Mouse (Mus musculus) heart, adult 2 months (tissue): Measurements from ENCODE around the gene Ubald1. TPM values are rescaled to one million over a fixed set of nuclear protein-coding genes. Genes with fewer than 3 reads are reported as not detected.

Experiments
- DNase-seq, 2 experiments: peaks; one replicate each; pipeline ENCODE4 v3.0.0; 2021
- H3K27ac ChIP-seq: fragments of 200-600 bp; 2 replicates; pipeline ENCODE4 v1.8.1; 2022
- H3K27me3 ChIP-seq: fragments of 200-500 bp; 2 replicates; pipeline ENCODE4 v1.6.1; 2012; ENCODE audit warnings: mild to moderate bottlenecking, low read length, inconsistent platforms, mixed read lengths; ENCODE audit not compliant: control insufficient read depth, insufficient read depth
- H3K36me3 ChIP-seq: fragments of 200-500 bp; 2 replicates; pipeline ENCODE4 v1.6.1; 2012; ENCODE audit warnings: low read length, inconsistent platforms; ENCODE audit not compliant: control insufficient read depth, insufficient read depth
- H3K4me1 ChIP-seq: fragments of 200-500 bp; 2 replicates; pipeline ENCODE4 v1.6.1; 2011; ENCODE audit warnings: low read length; ENCODE audit not compliant: control insufficient read depth, insufficient read depth
- H3K4me3 ChIP-seq: fragments of 200-600 bp; 2 replicates; pipeline ENCODE4 v1.8.1; 2022
- H3K79me2 ChIP-seq: fragments of 200-500 bp; replicated peaks from 2 replicates; pipeline ENCODE4 v1.6.1; 2012; ENCODE audit warnings: mild to moderate bottlenecking, inconsistent platforms, low read length, moderate library complexity, mixed read lengths; ENCODE audit not compliant: control insufficient read depth, insufficient read depth
- H3K9ac ChIP-seq: fragments of 200-500 bp; 2 replicates; pipeline ENCODE4 v1.6.1; 2012; ENCODE audit warnings: low read depth, mild to moderate bottlenecking, control low read depth, inconsistent platforms, low read length, mixed read lengths
- CTCF ChIP-seq: fragments of 200-600 bp; IDR thresholded peaks from 2 replicates; pipeline ENCODE4 v1.8.1; 2022; ENCODE audit warnings: antibody characterized with exemption, mild to moderate bottlenecking, moderate library complexity
- EP300 ChIP-seq: fragments of 200-500 bp; IDR thresholded peaks from 2 replicates; pipeline ENCODE4 v1.6.1; 2011; ENCODE audit warnings: low read depth, low read length, control low read depth; ENCODE audit not compliant: insufficient read depth
- POLR2A ChIP-seq: fragments of 200-500 bp; IDR thresholded peaks from 2 replicates; pipeline ENCODE4 v1.6.1; 2011; ENCODE audit warnings: mild to moderate bottlenecking, low read depth, low read length, control low read depth; ENCODE audit not compliant: insufficient read depth
- WGBS: fragments of 180-500 bp; shearing (Covaris S2); methylation state at CpG from one replicate; pipeline ENCODE4 v1.1.7; 2018; 5-methylcytosine and 5-hydroxymethylcytosine counted together
- intact Hi-C: fragments of 180-260 bp; cut with DNase I; formaldehyde crosslinking; loops from one replicate; pipeline ENCODE4 v1.15.1; 2025
- polyA plus RNA-seq: library from polyadenylated mRNA; depleted of rRNA; stranded (reverse); fragments of >200 nt; gene quantifications from 2 replicates; pipeline ENCODE4 v1.2.3, GENCODE M21; 2012
- total RNA-seq, 2 experiments: library from RNA; stranded (reverse); gene quantifications; 2 replicates each; pipeline ENCODE4 v1.2.3; 2021

Gene Ubald1
- total and polyA plus RNA-seq, 3 experiments: 17.2 to 24.5 (median 18.3) TPM

DNA sequence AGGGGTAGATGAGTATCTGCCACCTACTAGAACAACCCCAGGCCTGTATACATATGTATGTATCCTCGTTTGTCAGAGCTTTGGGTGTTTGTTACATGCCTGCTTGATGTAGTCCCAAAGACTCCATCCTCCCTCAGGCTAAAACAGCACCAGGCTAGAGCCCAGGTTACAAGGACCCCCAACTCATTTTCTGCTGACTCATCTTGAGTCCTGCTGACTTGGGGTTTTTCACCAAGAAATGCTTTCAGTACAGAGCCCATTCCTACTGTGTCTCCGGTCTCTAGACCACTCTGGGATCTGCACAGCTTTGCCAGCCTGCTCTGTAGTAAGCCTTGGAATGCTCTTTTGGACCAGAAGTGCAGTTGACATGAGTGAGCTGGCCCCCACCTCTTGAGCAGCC is 36.5 kb upstream of the Ubald1 start:
- Histone ChIP-seq H3K79me2 (no peaks in the 10 kb centered on the region), H3K4me1 (peaks cover 20% of the 10 kb centered on the region), H3K9ac (no peak overlapping the region), H3K36me3 (peaks cover 2% of the 10 kb centered on the region), H3K27ac (no peak overlapping the region), H3K27me3 (no peaks in the 10 kb centered on the region), H3K4me3 (no peak overlapping the region)
- 95% methylated on average over 2 of the region's 2 CpGs for WGBS
- DNase-seq: no peak
- no peak for TF ChIP-seq POLR2A
- TF ChIP-seq CTCF: no peak
- no peak for TF ChIP-seq EP300
- intact Hi-C loops: no loop called here

DNA sequence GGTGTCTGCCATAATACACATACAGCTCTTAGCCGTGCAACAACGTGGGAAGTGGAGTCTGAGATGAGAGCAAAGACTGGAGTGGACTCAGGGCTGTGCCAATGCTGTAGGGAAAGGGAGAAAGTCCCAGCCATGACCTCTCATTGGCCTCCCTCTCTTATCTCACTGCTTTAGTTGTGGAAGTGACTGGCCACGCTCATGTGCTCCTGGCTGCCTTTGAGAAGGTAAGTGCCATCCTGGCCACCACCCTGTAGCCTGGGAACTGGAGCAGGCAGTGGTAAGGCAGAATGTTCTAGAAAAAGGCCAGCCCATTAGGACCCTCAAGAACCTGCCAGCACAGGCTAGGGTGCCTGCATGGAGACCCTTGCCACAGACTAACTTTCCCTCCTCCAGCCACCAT is 35.8 kb upstream of the Ubald1 start:
- peaks cover 2% of the 10 kb centered on the region for H3K36me3 ChIP-seq
- no peak for TF ChIP-seq POLR2A
- TF ChIP-seq EP300: 0 out of 2 replicates have a peak, but pooled peaks have one; percentile 48
- H3K27ac ChIP-seq: peak overlapping the region; percentile 32
- no peaks in the 10 kb centered on the region for H3K79me2 ChIP-seq
- no peak overlapping the region for H3K4me3 ChIP-seq
- H3K4me1 ChIP-seq: peaks cover 20% of the 10 kb centered on the region
- no peak overlapping the region for H3K9ac ChIP-seq
- DNase-seq: peak in 1 of 2 experiments; percentile 36
- no peaks in the 10 kb centered on the region for H3K27me3 ChIP-seq
- intact Hi-C loops: no loop called here
- WGBS: 44% methylated on average over 3 of the region's 3 CpGs

DNA sequence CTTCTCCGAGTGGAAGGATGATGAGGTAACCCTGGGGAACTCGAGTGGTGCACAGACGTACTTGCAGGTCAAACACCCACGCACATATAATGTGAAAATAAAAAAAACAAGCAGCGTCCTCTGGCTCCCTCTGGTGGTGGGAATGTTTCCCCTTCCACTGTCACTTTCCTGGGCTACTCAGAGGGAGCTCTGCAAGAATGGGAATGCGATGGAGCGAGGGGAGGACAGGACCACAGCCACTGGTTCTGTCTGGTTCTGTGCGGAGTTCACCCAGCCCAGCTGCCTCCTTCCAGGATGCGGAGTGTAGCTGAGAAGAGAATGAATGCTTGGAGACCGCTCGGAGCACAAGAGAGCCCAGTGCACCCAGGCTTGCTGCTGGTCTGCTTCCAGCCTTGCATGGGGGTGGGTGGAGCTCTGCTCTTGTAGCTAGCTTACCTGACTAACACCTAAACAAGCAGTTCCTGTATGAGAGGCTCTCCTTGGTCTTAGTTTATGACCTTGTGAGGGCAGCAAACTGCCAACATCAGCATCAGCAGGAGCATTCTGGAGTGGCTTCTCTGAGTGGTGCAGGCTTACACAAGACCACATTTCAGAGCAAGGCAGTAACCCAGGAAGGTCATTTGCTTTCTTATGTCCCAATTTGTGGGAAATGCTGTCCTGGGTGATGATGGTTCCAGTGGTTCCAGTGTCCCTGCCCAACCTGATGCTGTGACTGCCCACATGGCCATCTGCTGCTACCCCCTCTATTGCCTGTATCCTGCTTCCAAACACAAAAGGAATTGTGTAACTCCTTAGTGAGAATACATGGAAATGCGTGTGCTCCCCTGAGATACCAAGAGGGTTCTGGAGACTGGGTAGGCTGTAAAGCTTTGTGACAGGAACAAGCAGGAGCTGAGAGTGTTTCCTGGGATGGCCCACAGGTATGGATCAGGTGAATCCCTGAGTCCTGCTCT is 33.9 kb upstream of the Ubald1 start:
- Histone ChIP-seq H3K79me2 (no peaks in the 10 kb centered on the region), H3K27ac (peak overlapping the region; percentile 58), H3K4me1 (peaks cover 15% of the 10 kb centered on the region), H3K4me3 (no peak overlapping the region; the same call in 1 of the 2 replicates), H3K9ac (0 out of 2 replicates have a peak overlapping the region, but pooled peaks have one; percentile 7), H3K27me3 (no peaks in the 10 kb centered on the region), H3K36me3 (no peaks in the 10 kb centered on the region; the same call in 1 of the 2 replicates)
- no peak for TF ChIP-seq POLR2A
- peak; percentile 99 for TF ChIP-seq CTCF
- peak; percentile 83 for TF ChIP-seq EP300
- peak; percentile 85 to 88 for DNase-seq
- intact Hi-C loops: loop anchor here (1.0 to 2.0 kb wide), 2 partner anchors 35 to 51 kb away; no protein-coding TSS in a partner anchor
- 27% methylated on average over 12 of the region's 12 CpGs for WGBS

DNA sequence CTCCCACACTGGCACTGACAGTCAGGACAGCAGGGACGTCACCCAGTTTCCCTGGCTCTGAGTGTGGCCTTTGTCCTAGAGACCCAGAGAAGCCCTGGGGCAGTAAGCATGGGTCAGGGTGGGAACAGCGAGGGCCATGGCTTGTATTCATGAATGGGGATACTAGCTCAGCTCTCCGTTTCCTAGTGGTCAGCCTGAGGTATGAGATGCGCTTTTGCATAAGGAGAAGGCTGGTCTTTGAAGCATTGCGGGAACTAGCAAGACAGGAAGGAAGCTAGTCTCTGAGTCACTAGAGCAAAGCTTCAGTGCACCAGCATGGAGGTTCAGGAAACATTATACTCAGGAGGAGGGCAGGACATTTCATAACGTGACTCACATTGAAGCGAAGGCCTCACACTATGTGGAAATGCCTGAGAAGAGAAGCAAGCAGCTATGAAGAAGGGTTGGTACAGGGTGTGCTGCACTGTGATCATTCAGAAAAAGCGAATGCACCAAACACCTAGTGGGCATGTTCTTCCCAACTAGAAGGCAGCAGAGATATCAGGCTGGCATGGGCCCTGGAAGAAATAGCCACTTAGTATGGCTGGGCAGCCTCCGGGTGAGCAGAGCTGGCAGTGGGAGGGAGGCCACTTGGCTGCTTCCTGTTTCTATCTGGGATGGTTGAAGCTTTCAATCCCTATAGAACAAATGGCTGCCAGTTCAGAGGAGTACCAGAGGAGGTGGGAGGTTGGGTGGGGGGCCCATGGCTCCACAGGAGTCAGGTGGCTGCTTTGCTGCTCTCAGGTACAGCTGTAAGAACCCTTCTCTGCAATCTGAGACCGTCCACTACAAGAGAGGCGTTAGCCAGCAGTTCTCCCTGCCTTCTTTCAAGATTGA is 33.0 kb upstream of the Ubald1 start:
- H3K79me2 ChIP-seq: no peaks in the 10 kb centered on the region
- DNase-seq: peak; percentile 31 to 41
- H3K27ac ChIP-seq: peak overlapping the region; percentile 58
- peaks cover 15% of the 10 kb centered on the region for H3K4me1 ChIP-seq
- H3K9ac ChIP-seq: 0 out of 2 replicates have a peak overlapping the region, but pooled peaks have one; percentile 7
- no peaks in the 10 kb centered on the region; the same call in 1 of the 2 replicates for H3K36me3 ChIP-seq
- no peak overlapping the region; the same call in 1 of the 2 replicates for H3K4me3 ChIP-seq
- WGBS: 27% methylated on average over 11 of the region's 11 CpGs
- no peaks in the 10 kb centered on the region for H3K27me3 ChIP-seq
- TF ChIP-seq EP300 (0 out of 2 replicates have a peak, but pooled peaks have one; percentile 14), POLR2A (no peak), CTCF (peak; percentile 15; the same call in 1 of the 2 replicates)
- intact Hi-C loops: loop anchor here (1.0 to 2.0 kb wide), 2 partner anchors 34 to 50 kb away; no protein-coding TSS in a partner anchor

DNA sequence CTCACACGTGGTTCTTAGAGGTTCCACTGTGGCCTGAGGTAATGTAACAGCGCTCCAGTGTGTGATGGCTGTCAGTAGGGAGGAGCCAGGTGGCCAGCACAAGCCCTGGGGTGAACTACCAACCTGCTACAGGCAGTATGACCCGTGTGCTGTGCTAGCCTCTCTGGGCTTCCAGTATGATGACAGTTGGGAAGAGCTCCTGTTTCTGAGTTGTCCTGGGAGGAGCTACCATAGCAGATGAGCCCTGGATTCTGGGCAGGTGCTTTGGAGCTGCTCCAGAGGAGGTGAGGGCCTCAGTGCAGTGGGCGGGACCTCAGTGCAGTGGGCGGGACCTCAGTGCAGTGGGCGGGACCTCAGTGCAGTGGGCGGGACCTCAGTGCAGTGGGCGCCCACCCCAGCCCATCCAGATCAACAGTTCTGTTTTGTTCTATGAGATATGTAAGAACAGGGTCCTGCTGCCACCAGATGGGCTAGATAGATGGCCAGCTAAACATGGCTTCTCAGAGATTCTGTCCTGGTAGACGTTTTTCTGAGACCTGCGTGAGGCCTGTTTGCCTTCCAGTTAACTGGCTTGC is 32.0 kb upstream of the Ubald1 start:
- H3K27ac ChIP-seq: peak overlapping the region; percentile 58
- peaks cover 16% of the 10 kb centered on the region for H3K4me1 ChIP-seq
- WGBS: 73% methylated on average over 10 of the region's 10 CpGs
- DNase-seq: no peak
- no peaks in the 10 kb centered on the region for H3K27me3 ChIP-seq
- H3K9ac ChIP-seq: no peak overlapping the region
- intact Hi-C loops: loop anchor here (2.0 kb wide), 1 partner anchor 33 kb away; no protein-coding TSS in a partner anchor
- no peak for TF ChIP-seq EP300
- TF ChIP-seq POLR2A: no peak
- no peak for TF ChIP-seq CTCF
- no peaks in the 10 kb centered on the region for H3K79me2 ChIP-seq
- H3K4me3 ChIP-seq: no peak overlapping the region
- H3K36me3 ChIP-seq: peaks cover 2% of the 10 kb centered on the region; the same call in 1 of the 2 replicates
